Mouse (Mus musculus): ENCODE results near the gene Fam13c. TPM values are rescaled to one million over a fixed set of nuclear protein-coding genes. Genes with fewer than 3 reads are reported as not detected.
A peak's percentile ranks its signal among the peaks of the same experiment; 100 is the strongest.
"Not testable (repeated sequence)": the region's sequence is repeated elsewhere in the genome, so short reads cannot be mapped to it uniquely, and the experiment has no call there.

The Fam13c gene
- polyA plus RNA-seq, 1 experiment from 2014 or later, result 19.8 TPM

DNA sequence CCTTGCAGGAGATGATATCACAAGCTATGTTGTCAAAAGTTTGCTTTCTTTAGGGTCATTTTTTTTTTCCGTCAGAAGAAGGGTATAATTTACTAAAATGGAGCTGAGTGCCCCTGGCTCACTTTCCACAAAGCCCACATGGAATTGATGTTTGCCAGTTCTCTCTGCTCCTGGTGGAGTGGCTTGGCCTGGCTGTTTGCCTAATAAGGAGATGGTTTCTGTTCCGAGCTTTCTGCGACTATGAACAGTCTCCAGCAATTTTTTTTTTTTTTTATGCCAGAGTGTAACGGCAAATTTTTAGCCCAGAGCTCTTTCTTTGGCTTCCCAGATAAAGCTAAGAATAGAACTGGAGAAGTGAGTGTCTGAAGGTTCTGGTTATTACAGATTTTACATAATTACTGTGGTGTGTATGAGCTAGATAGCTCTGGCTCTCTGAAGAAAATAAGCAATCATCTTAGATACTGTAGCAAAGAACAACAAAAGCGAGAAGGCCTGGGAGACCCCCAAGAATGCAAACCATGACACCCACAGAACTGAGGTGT is 12.1 kb upstream of the Fam13c start:
- no peak overlapping the region for H3K4me2 ChIP-seq (replicated peaks; ENCODE audit: low read depth, low read length)
- no peaks in the 10 kb centered on the region for H3K9me3 ChIP-seq (ENCODE audit: control insufficient read depth, low read length)
- DNase-seq (ENCODE audit: low spot score) (no peak), ATAC-seq (ENCODE audit: low FRiP score) (no peak)
- 89% methylated on average over 5 of the region's 5 CpGs for WGBS
- H3K9ac ChIP-seq (ENCODE audit: low read depth, low read length), result no peak overlapping the region
- no peaks in the 10 kb centered on the region for H3K4me1 ChIP-seq (replicated peaks; ENCODE audit: control insufficient read depth, insufficient read depth, low read length)
- H3K4me3 ChIP-seq (ENCODE audit: low read depth, low read length), result no peak overlapping the region
- no peak overlapping the region for H3K27ac ChIP-seq (ENCODE audit: low read depth, low read length)
- H3K36me3 ChIP-seq (ENCODE audit: control insufficient read depth, insufficient read depth, low read length), result no peaks in the 10 kb centered on the region
- no peaks in the 10 kb centered on the region for H3K27me3 ChIP-seq (ENCODE audit: control insufficient read depth, insufficient read depth, low read length)

DNA sequence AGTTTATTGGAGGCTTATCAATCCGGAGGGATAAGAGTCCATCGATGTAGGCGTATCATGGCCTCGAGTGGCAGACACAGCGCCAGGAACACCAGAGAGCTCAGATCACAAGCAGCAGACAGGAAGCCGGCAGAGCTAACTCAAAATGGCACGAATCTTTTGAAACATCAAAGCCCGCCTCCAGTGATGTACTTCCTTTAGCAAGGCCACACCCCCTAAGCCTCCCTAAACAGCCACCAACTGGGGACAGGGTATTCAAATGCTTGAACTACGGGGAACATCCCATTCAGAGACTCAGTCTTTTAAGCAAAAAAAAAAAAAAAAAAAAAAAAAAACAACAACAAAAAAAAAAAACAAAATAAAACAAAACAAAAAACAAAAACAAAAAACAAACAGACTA is 10.9 kb upstream of the Fam13c start:
- Histone ChIP-seq H3K4me1 (replicated peaks; ENCODE audit: control insufficient read depth, insufficient read depth, low read length) (no peaks in the 10 kb centered on the region), H3K9me3 (ENCODE audit: control insufficient read depth, low read length) (no peaks in the 10 kb centered on the region), H3K27ac (ENCODE audit: low read depth, low read length) (no peak overlapping the region), H3K9ac (ENCODE audit: low read depth, low read length) (no peak overlapping the region), H3K4me2 (replicated peaks; ENCODE audit: low read depth, low read length) (no peak overlapping the region), H3K4me3 (ENCODE audit: low read depth, low read length) (no peak overlapping the region), H3K36me3 (ENCODE audit: control insufficient read depth, insufficient read depth, low read length) (no peaks in the 10 kb centered on the region), H3K27me3 (ENCODE audit: control insufficient read depth, insufficient read depth, low read length) (no peaks in the 10 kb centered on the region)
- no peak for ATAC-seq (ENCODE audit: low FRiP score)
- WGBS, result 95% methylated on average over 9 of the region's 9 CpGs
- no peak for DNase-seq (ENCODE audit: low spot score)

DNA sequence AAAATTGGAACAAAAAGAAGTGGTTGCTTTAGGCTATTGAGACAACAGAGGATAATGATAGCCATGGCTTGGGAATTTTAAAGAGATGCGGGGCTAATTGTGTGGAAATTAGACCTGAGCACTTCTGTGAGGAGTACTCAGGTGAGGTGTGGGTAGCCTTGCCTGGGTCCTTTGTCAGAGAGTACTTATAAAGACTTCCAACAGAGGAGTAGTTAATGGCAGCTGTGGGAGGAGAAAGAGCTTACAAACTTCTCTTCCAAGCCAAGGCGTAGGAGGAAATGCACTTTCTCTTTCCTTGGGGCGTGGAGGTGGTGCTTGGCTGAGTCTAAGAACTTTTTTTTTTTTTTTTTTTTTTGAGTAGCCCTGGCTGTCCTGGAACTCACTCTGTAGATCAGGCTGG is 6.9 kb upstream of the Fam13c start:
- Histone ChIP-seq H3K9me3 (ENCODE audit: control insufficient read depth, low read length) (no peaks in the 10 kb centered on the region), H3K27me3 (ENCODE audit: control insufficient read depth, insufficient read depth, low read length) (no peaks in the 10 kb centered on the region), H3K9ac (ENCODE audit: low read depth, low read length) (no peak overlapping the region), H3K4me3 (ENCODE audit: low read depth, low read length) (no peak overlapping the region), H3K27ac (ENCODE audit: low read depth, low read length) (no peak overlapping the region), H3K4me1 (replicated peaks; ENCODE audit: control insufficient read depth, insufficient read depth, low read length) (no peaks in the 10 kb centered on the region), H3K36me3 (ENCODE audit: control insufficient read depth, insufficient read depth, low read length) (no peaks in the 10 kb centered on the region), H3K4me2 (replicated peaks; ENCODE audit: low read depth, low read length) (no peak overlapping the region)
- ATAC-seq (ENCODE audit: low FRiP score) (no peak), DNase-seq (ENCODE audit: low spot score) (no peak)
- 94% methylated on average over 3 of the region's 3 CpGs for WGBS

DNA sequence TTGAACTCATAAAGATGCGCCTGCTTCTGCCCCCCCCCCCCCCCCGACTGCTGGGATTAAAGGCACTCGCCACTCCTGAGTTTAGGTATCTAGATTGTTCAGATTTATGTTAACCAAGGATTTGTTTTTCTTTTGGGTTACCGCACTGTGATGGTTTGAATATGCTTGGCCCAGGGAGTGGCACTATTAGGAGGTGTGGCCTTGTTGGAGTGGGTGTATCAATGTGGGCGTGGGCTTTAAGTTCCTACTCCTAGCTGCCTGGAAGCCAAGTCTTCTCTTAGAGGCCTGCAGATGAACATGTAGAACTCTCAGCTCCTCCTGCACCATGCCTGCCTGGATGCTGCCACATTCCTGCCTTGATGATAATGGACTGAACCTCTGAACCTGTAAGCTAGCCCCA is 6.5 kb upstream of the Fam13c start:
- not testable (repeated sequence) for H3K4me1 ChIP-seq (replicated peaks; ENCODE audit: control insufficient read depth, insufficient read depth, low read length); H3K4me2 ChIP-seq (replicated peaks; ENCODE audit: low read depth, low read length); H3K36me3 ChIP-seq (ENCODE audit: control insufficient read depth, insufficient read depth, low read length); H3K27me3 ChIP-seq (ENCODE audit: control insufficient read depth, insufficient read depth, low read length); H3K27ac ChIP-seq (ENCODE audit: low read depth, low read length); H3K4me3 ChIP-seq (ENCODE audit: low read depth, low read length); H3K9ac ChIP-seq (ENCODE audit: low read depth, low read length); H3K9me3 ChIP-seq (ENCODE audit: control insufficient read depth, low read length); ATAC-seq (ENCODE audit: low FRiP score); DNase-seq (ENCODE audit: low spot score)
- 95% methylated on average over 5 of the region's 5 CpGs for WGBS

DNA sequence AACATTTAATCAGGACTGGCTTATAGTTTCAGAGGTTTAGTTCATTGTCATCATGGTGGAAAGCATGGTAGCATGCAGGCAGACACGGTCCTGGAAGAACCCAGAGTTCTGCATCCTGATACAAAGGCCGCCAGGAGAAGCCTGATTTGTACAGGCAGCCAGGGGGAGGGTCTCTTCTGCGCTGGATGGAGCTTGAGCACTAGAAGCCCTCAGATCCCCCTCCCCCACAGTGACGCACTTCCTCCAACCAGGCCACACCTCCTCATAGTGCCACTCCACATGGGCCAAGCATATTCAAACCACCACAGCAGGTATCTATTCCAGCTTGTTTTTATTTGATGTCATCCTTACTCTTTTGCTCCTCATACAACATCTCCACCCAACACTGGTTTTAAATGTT is 3.6 kb upstream of the Fam13c start:
- Histone ChIP-seq H3K36me3 (ENCODE audit: control insufficient read depth, insufficient read depth, low read length) (no peaks in the 10 kb centered on the region), H3K4me1 (replicated peaks; ENCODE audit: control insufficient read depth, insufficient read depth, low read length) (no peaks in the 10 kb centered on the region; the same call in 1 of the 2 replicates), H3K27me3 (ENCODE audit: control insufficient read depth, insufficient read depth, low read length) (no peaks in the 10 kb centered on the region), H3K4me2 (replicated peaks; ENCODE audit: low read depth, low read length) (no peak overlapping the region), H3K9ac (ENCODE audit: low read depth, low read length) (no peak overlapping the region), H3K27ac (ENCODE audit: low read depth, low read length) (no peak overlapping the region), H3K4me3 (ENCODE audit: low read depth, low read length) (no peak overlapping the region), H3K9me3 (ENCODE audit: control insufficient read depth, low read length) (no peaks in the 10 kb centered on the region)
- WGBS, result 83% methylated on average over 4 of the region's 4 CpGs
- DNase-seq (ENCODE audit: low spot score), result no peak
- ATAC-seq (ENCODE audit: low FRiP score), result no peak

DNA sequence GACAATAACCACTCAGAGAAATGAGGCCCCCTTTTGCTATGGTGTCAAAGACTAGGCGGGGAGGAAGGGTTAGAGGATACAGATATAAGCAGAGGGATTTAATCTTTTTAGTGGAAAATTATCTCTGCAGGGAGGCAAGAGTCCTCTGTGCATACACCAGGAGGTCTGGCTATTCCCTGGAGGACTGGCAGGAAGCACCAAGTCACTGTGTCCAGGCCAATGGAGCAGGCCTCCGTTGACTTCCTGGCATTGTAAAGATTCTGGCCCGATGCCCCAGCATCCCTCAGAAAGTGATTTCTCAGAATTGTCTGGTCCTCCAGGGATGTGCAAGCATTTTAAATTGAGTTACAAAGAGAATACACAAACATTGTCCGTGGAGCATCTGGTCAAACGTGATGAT is 3.0 kb upstream of the Fam13c start:
- H3K36me3 ChIP-seq (ENCODE audit: control insufficient read depth, insufficient read depth, low read length), result no peaks in the 10 kb centered on the region
- no peaks in the 10 kb centered on the region; the same call in none of the 2 replicates for H3K4me1 ChIP-seq (replicated peaks; ENCODE audit: control insufficient read depth, insufficient read depth, low read length)
- H3K4me2 ChIP-seq (replicated peaks; ENCODE audit: low read depth, low read length), result no peak overlapping the region
- ATAC-seq (ENCODE audit: low FRiP score) (no peak), DNase-seq (ENCODE audit: low spot score) (no peak)
- H3K4me3 ChIP-seq (ENCODE audit: low read depth, low read length), result no peak overlapping the region
- H3K27ac ChIP-seq (ENCODE audit: low read depth, low read length), result no peak overlapping the region
- H3K27me3 ChIP-seq (ENCODE audit: control insufficient read depth, insufficient read depth, low read length), result no peaks in the 10 kb centered on the region
- H3K9me3 ChIP-seq (ENCODE audit: control insufficient read depth, low read length), result no peaks in the 10 kb centered on the region
- 81% methylated on average over 5 of the region's 5 CpGs for WGBS
- H3K9ac ChIP-seq (ENCODE audit: low read depth, low read length), result no peak overlapping the region

DNA sequence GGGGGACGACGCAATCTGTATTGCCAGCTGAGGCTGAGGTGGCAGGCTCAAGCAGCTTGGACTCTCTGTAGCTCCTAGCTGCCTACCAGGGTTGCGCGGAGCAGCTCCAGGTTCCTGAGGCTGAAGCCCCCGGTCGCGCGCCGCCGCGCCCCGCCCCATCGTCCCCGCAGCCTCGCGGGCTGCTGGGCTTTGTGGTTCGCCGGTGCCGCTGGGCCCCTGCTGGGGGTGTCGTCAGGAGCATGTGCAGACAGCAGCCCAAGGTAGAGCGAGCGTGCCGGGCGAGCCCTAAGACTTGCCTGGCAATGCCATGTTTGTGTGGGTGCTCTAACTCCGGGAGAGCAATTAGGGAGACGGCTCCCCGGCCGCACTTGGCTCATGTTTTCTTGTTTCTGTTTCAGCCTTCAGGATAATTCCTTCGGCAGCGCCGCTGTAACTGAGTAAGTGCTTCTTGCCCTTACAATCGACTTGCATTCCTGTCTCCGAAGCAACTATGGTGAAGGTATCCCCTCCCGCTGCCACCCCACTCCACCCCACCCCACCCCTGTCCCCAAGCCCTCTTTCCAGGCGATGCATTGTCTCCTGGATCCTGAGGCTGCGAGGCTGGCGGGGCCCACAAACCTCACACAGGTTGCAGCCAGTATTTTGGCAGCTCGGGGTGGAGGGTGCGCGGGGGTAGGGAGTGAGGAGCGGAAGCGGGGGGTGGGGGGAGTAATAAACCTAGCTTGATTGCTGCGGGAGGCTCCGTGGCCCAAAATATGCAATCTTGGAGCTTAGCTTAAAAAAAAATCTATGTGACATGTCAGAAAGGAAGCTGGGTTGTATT is 569 bp downstream of the Fam13c start:
- no peaks in the 10 kb centered on the region; the same call in none of the 2 replicates for H3K4me1 ChIP-seq (replicated peaks; ENCODE audit: control insufficient read depth, insufficient read depth, low read length)
- ATAC-seq (ENCODE audit: low FRiP score) (peak; percentile 91), DNase-seq (ENCODE audit: low spot score) (peak; percentile 83)
- peak overlapping the region; percentile 40 for H3K4me2 ChIP-seq (replicated peaks; ENCODE audit: low read depth, low read length)
- H3K27ac ChIP-seq (ENCODE audit: low read depth, low read length), result peak overlapping the region; percentile 89
- H3K9me3 ChIP-seq (ENCODE audit: control insufficient read depth, low read length), result no peaks in the 10 kb centered on the region
- H3K4me3 ChIP-seq (ENCODE audit: low read depth, low read length), result peak overlapping the region; percentile 53
- no peaks in the 10 kb centered on the region for H3K36me3 ChIP-seq (ENCODE audit: control insufficient read depth, insufficient read depth, low read length)
- peak overlapping the region; percentile 74 for H3K9ac ChIP-seq (ENCODE audit: low read depth, low read length)
- no peaks in the 10 kb centered on the region for H3K27me3 ChIP-seq (ENCODE audit: control insufficient read depth, insufficient read depth, low read length)
- WGBS, result under 1% methylated on average over 44 of the region's 44 CpGs

DNA sequence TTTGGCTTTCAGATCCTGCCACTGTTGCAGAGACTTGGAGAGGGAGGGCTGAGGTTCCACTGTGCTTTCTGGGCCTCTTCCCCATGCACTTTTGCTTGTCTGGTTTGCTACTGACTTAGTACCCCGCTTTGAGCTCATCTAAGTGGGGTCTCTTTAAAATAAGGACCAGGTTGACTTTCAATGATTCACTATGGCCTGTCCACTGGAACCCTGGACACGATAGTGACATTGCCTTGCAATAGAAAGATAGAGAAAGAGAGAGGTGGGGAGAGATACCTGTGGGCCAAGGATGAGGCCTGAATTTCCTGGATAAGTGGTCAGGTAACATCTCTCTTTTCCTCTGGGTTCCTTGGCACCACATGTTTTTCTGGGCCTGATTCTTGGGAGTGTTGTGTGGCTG is 1.9 kb downstream of the Fam13c start:
- H3K4me1 ChIP-seq (replicated peaks; ENCODE audit: control insufficient read depth, insufficient read depth, low read length), result no peaks in the 10 kb centered on the region; the same call in none of the 2 replicates
- no peak for DNase-seq (ENCODE audit: low spot score)
- peak overlapping the region; percentile 53 for H3K4me3 ChIP-seq (ENCODE audit: low read depth, low read length)
- no peak for ATAC-seq (ENCODE audit: low FRiP score)
- H3K4me2 ChIP-seq (replicated peaks; ENCODE audit: low read depth, low read length), result peak overlapping the region; percentile 40; the same call in 1 of the 2 replicates
- 89% methylated on average over 2 of the region's 2 CpGs for WGBS
- H3K27ac ChIP-seq (ENCODE audit: low read depth, low read length), result no peak overlapping the region
- H3K36me3 ChIP-seq (ENCODE audit: control insufficient read depth, insufficient read depth, low read length), result no peaks in the 10 kb centered on the region
- H3K27me3 ChIP-seq (ENCODE audit: control insufficient read depth, insufficient read depth, low read length), result no peaks in the 10 kb centered on the region
- no peak overlapping the region for H3K9ac ChIP-seq (ENCODE audit: low read depth, low read length)
- H3K9me3 ChIP-seq (ENCODE audit: control insufficient read depth, low read length), result no peaks in the 10 kb centered on the region

DNA sequence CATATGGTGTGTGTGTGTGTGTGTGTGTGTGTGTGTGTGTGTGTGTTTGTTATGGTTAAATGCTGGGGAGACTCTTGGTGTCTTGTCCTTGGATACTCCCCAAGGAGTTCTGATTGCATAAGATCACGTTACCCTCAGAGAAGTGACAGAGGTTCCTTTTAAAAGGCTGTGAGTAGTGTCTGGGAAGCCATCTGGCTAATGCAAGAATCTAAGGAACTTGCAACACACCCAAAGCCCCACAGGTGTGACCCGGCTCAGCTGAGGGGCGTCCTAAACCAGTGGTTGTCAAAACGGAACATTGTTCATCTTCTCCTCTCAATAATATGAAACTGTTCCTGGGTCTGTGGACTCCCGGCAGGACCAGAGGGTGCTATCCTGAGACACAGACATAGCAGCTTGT is 2.3 kb downstream of the Fam13c start:
- DNase-seq (ENCODE audit: low spot score) (no peak), ATAC-seq (ENCODE audit: low FRiP score) (no peak)
- Histone ChIP-seq H3K4me3 (ENCODE audit: low read depth, low read length) (no peak overlapping the region), H3K9ac (ENCODE audit: low read depth, low read length) (no peak overlapping the region), H3K4me2 (replicated peaks; ENCODE audit: low read depth, low read length) (no peak overlapping the region), H3K9me3 (ENCODE audit: control insufficient read depth, low read length) (no peaks in the 10 kb centered on the region), H3K27ac (ENCODE audit: low read depth, low read length) (no peak overlapping the region), H3K27me3 (ENCODE audit: control insufficient read depth, insufficient read depth, low read length) (no peaks in the 10 kb centered on the region), H3K36me3 (ENCODE audit: control insufficient read depth, insufficient read depth, low read length) (no peaks in the 10 kb centered on the region), H3K4me1 (replicated peaks; ENCODE audit: control insufficient read depth, insufficient read depth, low read length) (no peaks in the 10 kb centered on the region; the same call in none of the 2 replicates)
- 70% methylated on average over 5 of the region's 5 CpGs for WGBS

Measured in hindbrain, embryonic 11.5 days (tissue).